20 mouse cellular contexts compared by ENCODE assay signal in the genomic region with DNA sequence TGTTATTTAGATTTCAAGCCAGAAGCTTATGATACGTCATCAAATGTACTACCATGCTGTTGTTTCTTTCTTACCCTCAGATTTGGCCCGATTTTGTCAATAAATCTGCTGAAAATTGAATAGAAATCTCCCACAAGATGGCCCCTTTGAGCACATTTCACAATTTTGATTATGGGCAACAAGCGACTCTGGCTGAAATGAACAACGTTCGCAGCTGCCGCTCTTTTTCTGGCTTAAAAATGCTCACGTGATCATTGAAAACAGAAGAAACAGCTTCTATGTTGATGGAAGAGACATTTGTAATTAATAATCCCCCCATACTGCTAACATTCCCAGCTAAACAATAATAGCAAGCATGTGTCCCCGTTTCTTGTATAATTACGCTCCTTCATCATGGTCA. TPM values are rescaled to one million over a fixed set of nuclear protein-coding genes. Genes with fewer than 3 reads are reported as not detected.
"Had no signal": no experiment of that assay in that cellular context is flagged by ENCODE, and none has a peak within 500 bp of the region (broad histone marks: within the 10 kb centered on the region; RNA-seq: fewer than 3 reads in every experiment).

No protein-coding gene starts in this region.

- H3K4me2 ChIP-seq: kidney, embryonic 15.5 days; limb, embryonic 12.5 days; liver, embryonic 13.5 days; lung, embryonic 15.5 days; midbrain, embryonic 11.5 days; neural tube, embryonic 13.5 days had no signal

- ATAC-seq: liver, postnatal 0 days had no signal

- H3K27me3 ChIP-seq: kidney, embryonic 15.5 days; liver, embryonic 13.5 days; lung, embryonic 15.5 days; megakaryocyte, embryonic 14.5 days; neural tube, embryonic 13.5 days had no signal

- H3K4me1 ChIP-seq: limb, embryonic 12.5 days; liver, embryonic 13.5 days had no signal

- H3K4me3 ChIP-seq: kidney, embryonic 15.5 days; limb, embryonic 12.5 days; liver, embryonic 13.5 days; lung, embryonic 15.5 days; megakaryocyte, embryonic 14.5 days; neural tube, embryonic 13.5 days had no signal

- H3K9ac ChIP-seq: kidney, embryonic 15.5 days; limb, embryonic 12.5 days; liver, embryonic 13.5 days; liver, postnatal 0 days; lung, embryonic 15.5 days; neural tube, embryonic 13.5 days had no signal

- DNase-seq: kidney, postnatal 14 days; layer of hippocampus, adult 9-11 months; liver; liver, embryonic 13.5 days; liver, postnatal 0 days; lung, postnatal 14 days; right cerebral cortex, postnatal 4 days; spleen, adult 18-20 months; thymus, adult 18-20 months; thymus, postnatal 14 days had no signal

- H3K9me3 ChIP-seq: kidney, embryonic 15.5 days; limb, embryonic 12.5 days; liver, embryonic 13.5 days; lung, embryonic 15.5 days; megakaryocyte, embryonic 14.5 days; neural tube, embryonic 13.5 days had no signal

- H3K27ac ChIP-seq: kidney, embryonic 15.5 days; limb, embryonic 12.5 days; liver, embryonic 13.5 days; lung, embryonic 15.5 days; macrophage; neural tube, embryonic 13.5 days had no signal

- H3K36me3 ChIP-seq: kidney, embryonic 15.5 days; limb, embryonic 12.5 days; liver, embryonic 13.5 days; lung, embryonic 15.5 days; neural tube, embryonic 13.5 days had no signal

RNA-seq across cellular contexts. Expression of gene Tyrp1, which starts 29.0 kb away (rescaled TPM):
- total RNA-seq: left cerebral cortex, postnatal 36 days; monocyte, adult 5-6 weeks had no signal
- polyA plus RNA-seq: kidney, embryonic 15.5 days; liver, embryonic 13.5 days; liver, postnatal 0 days; lung, embryonic 15.5 days; macrophage; stomach, embryonic 14.5 days had no signal

RNA-seq across cellular contexts. Expression of gene Lurap1l, which starts 47.5 kb away (rescaled TPM):
- total RNA-seq: monocyte, adult 5-6 weeks had no signal
- polyA plus RNA-seq: macrophage had no signal
